Mouse (Mus musculus) forebrain, embryonic 12.5 days (tissue): Measurements from ENCODE around the gene Tmem108. TPM values are rescaled to one million over a fixed set of nuclear protein-coding genes. Genes with fewer than 3 reads are reported as not detected.

Experiments used
- ATAC-seq: fragments of 200-750 bp; cut with Nextera tagmentation; 2 replicates; pipeline ENCODE4 v1.8.0; 2017; ENCODE audit warnings: moderate TSS enrichment; ENCODE audit not compliant: low FRiP score
- H3K27ac ChIP-seq: fragments of 300-500 bp; sonication (generic); 2 replicates; pipeline ENCODE4 v1.5.1; 2016; ENCODE audit warnings: mild to moderate bottlenecking
- H3K27me3 ChIP-seq: fragments of 300-500 bp; sonication (generic); 2 replicates; pipeline ENCODE4 v1.6.1; 2016; ENCODE audit warnings: mild to moderate bottlenecking
- H3K36me3 ChIP-seq: fragments of 300-500 bp; sonication (generic); replicated peaks from 2 replicates; pipeline ENCODE4 v1.6.1; 2016; ENCODE audit warnings: mild to moderate bottlenecking
- H3K4me1 ChIP-seq: fragments of 300-500 bp; sonication (generic); 2 replicates; pipeline ENCODE4 v1.6.1; 2016
- H3K4me2 ChIP-seq: fragments of 300-500 bp; sonication (generic); 2 replicates; pipeline ENCODE4 v1.6.1; 2016; ENCODE audit warnings: mild to moderate bottlenecking, moderate library complexity
- H3K4me3 ChIP-seq: fragments of 300-500 bp; sonication (generic); replicated peaks from 2 replicates; pipeline ENCODE4 v1.5.1; 2016; ENCODE audit warnings: mild to moderate bottlenecking
- H3K9ac ChIP-seq: fragments of 300-500 bp; sonication (generic); 2 replicates; pipeline ENCODE4 v1.6.1; 2016; ENCODE audit warnings: mild to moderate bottlenecking
- H3K9me3 ChIP-seq: fragments of 300-500 bp; sonication (generic); 2 replicates; pipeline ENCODE4 v1.6.1; 2016
- WGBS: fragments of 180-500 bp; shearing (Covaris S2); methylation state at CpG from one replicate; pipeline ENCODE4 v1.1.7; 2016; 5-methylcytosine and 5-hydroxymethylcytosine counted together
- polyA plus RNA-seq: library from polyadenylated mRNA; unstranded; fragments of >200 nt; fragmentation: Nextera tagmentation; extraction: Ambion mirVana; gene quantifications from 2 replicates; pipeline ENCODE4 v1.2.1, GENCODE M21; 2016

Gene Tmem108
- polyA plus RNA-seq, 1 experiment from 2014 or later: 34.5 TPM

GRCm38 (mm10) chr9:103523742-103524403, 237.8 kb downstream of the Tmem108 start:
- peak; percentile 6 for ATAC-seq
- Histone ChIP-seq H3K4me1 (peaks cover 35% of the 10 kb centered on the region), H3K4me2 (peak overlapping the region; percentile 15; the same call in 1 of the 2 replicates), H3K9me3 (no peaks in the 10 kb centered on the region), H3K9ac (0 out of 2 replicates have a peak overlapping the region, but pooled peaks have one; percentile 14), H3K4me3 (no peak overlapping the region), H3K27ac (peak overlapping the region; percentile 76), H3K27me3 (no peaks in the 10 kb centered on the region; the same call in 1 of the 2 replicates), H3K36me3 (no peaks in the 10 kb centered on the region)
- 50% methylated on average over 7 of the region's 7 CpGs for WGBS

- H3K27ac ChIP-seq: 0 out of 2 replicates have a peak overlapping the region, but pooled peaks have one; percentile 50
- WGBS: 63% methylated on average over 6 of the region's 6 CpGs
- H3K27me3 ChIP-seq: no peaks in the 10 kb centered on the region
- no peaks in the 10 kb centered on the region for H3K9me3 ChIP-seq
- no peak overlapping the region for H3K9ac ChIP-seq
- ATAC-seq: no peak
- no peak overlapping the region for H3K4me3 ChIP-seq
- H3K4me2 ChIP-seq: no peak overlapping the region
- H3K4me1 ChIP-seq: peaks cover 35% of the 10 kb centered on the region
- H3K36me3 ChIP-seq: no peaks in the 10 kb centered on the region
Measured at GRCm38 (mm10) chr9:103523008-103523407, 238.6 kb downstream of the Tmem108 start.

- no peaks in the 10 kb centered on the region for H3K36me3 ChIP-seq
- ATAC-seq: no peak
- 42% methylated on average over 2 of the region's 2 CpGs for WGBS
Measured at GRCm38 (mm10) chr9:103513884-103514283, 247.8 kb downstream of the Tmem108 start.

GRCm38 (mm10) chr9:103512257-103512656, 249.4 kb downstream of the Tmem108 start:
- Histone ChIP-seq H3K27ac (no peak overlapping the region), H3K4me1 (peaks cover 10% of the 10 kb centered on the region)
- WGBS: 83% methylated on average over 6 of the region's 6 CpGs

More at GRCm38 (mm10) chr9:103513884-103514283, 247.8 kb downstream of the Tmem108 start:
- peaks cover 9% of the 10 kb centered on the region for H3K4me1 ChIP-seq
- peak overlapping the region; percentile 66 for H3K27ac ChIP-seq
- no peaks in the 10 kb centered on the region for H3K27me3 ChIP-seq
- no peaks in the 10 kb centered on the region for H3K9me3 ChIP-seq
- H3K9ac ChIP-seq: no peak overlapping the region
- no peak overlapping the region for H3K4me3 ChIP-seq
- H3K4me2 ChIP-seq: no peak overlapping the region

GRCm38 (mm10) chr9:103506968-103507584, 254.6 kb downstream of the Tmem108 start:
- Histone ChIP-seq H3K9me3 (no peaks in the 10 kb centered on the region), H3K4me1 (peaks cover 45% of the 10 kb centered on the region), H3K27ac (peak overlapping the region; percentile 62), H3K4me2 (no peak overlapping the region), H3K4me3 (no peak overlapping the region), H3K36me3 (no peaks in the 10 kb centered on the region), H3K27me3 (0 out of 2 replicates have a peak, but pooled peaks cover 2% of the 10 kb centered on the region), H3K9ac (no peak overlapping the region)
- WGBS: 79% methylated on average over 7 of the region's 7 CpGs
- no peak for ATAC-seq

More at GRCm38 (mm10) chr9:103512257-103512656, 249.4 kb downstream of the Tmem108 start:
- no peaks in the 10 kb centered on the region for H3K36me3 ChIP-seq
- H3K4me3 ChIP-seq: no peak overlapping the region
- no peaks in the 10 kb centered on the region for H3K27me3 ChIP-seq
- H3K4me2 ChIP-seq: no peak overlapping the region
- ATAC-seq: no peak
- H3K9me3 ChIP-seq: no peaks in the 10 kb centered on the region
- no peak overlapping the region for H3K9ac ChIP-seq

GRCm38 (mm10) chr9:103505067-103505466, 256.6 kb downstream of the Tmem108 start:
- Histone ChIP-seq H3K36me3 (no peaks in the 10 kb centered on the region), H3K27ac (peak overlapping the region; percentile 84), H3K4me2 (no peak overlapping the region), H3K9me3 (no peaks in the 10 kb centered on the region), H3K9ac (no peak overlapping the region), H3K4me3 (no peak overlapping the region), H3K27me3 (0 out of 2 replicates have a peak, but pooled peaks cover 2% of the 10 kb centered on the region), H3K4me1 (peaks cover 55% of the 10 kb centered on the region)
- 40% methylated on average over 5 of the region's 5 CpGs for WGBS
- peak; percentile 37 for ATAC-seq

- peak; percentile 93 for ATAC-seq
- Histone ChIP-seq H3K4me3 (no peak overlapping the region), H3K36me3 (no peaks in the 10 kb centered on the region), H3K27me3 (0 out of 2 replicates have a peak, but pooled peaks cover 3% of the 10 kb centered on the region), H3K4me1 (peaks cover 58% of the 10 kb centered on the region), H3K27ac (peak overlapping the region; percentile 84), H3K9me3 (no peaks in the 10 kb centered on the region), H3K9ac (no peak overlapping the region), H3K4me2 (no peak overlapping the region)
- WGBS: 12% methylated on average over 1 of the region's 1 CpGs
Measured at GRCm38 (mm10) chr9:103504646-103505045, 257.0 kb downstream of the Tmem108 start.

GRCm38 (mm10) chr9:103503586-103504298, 257.9 kb downstream of the Tmem108 start:
- Histone ChIP-seq H3K4me1 (peaks cover 64% of the 10 kb centered on the region), H3K9ac (no peak overlapping the region), H3K27ac (peak overlapping the region; percentile 84), H3K9me3 (no peaks in the 10 kb centered on the region), H3K36me3 (0 out of 2 replicates have a peak, but pooled peaks cover 2% of the 10 kb centered on the region), H3K27me3 (peaks cover 10% of the 10 kb centered on the region; the same call in 1 of the 2 replicates), H3K4me2 (no peak overlapping the region), H3K4me3 (no peak overlapping the region)
- no peak for ATAC-seq
- 82% methylated on average over 3 of the region's 3 CpGs for WGBS

GRCm38 (mm10) chr9:103502655-103503054, 259.0 kb downstream of the Tmem108 start:
- WGBS: 82% methylated on average over 2 of the region's 2 CpGs
- Histone ChIP-seq H3K27me3 (peaks cover 10% of the 10 kb centered on the region; the same call in 1 of the 2 replicates), H3K36me3 (0 out of 2 replicates have a peak, but pooled peaks cover 6% of the 10 kb centered on the region), H3K9me3 (no peaks in the 10 kb centered on the region), H3K4me2 (no peak overlapping the region), H3K27ac (peak overlapping the region; percentile 82), H3K4me1 (peaks cover 64% of the 10 kb centered on the region), H3K9ac (0 out of 2 replicates have a peak overlapping the region, but pooled peaks have one; percentile 17), H3K4me3 (no peak overlapping the region)
- no peak for ATAC-seq

GRCm38 (mm10) chr9:103501861-103502364, 259.7 kb downstream of the Tmem108 start:
- no peak overlapping the region for H3K4me3 ChIP-seq
- peaks cover 59% of the 10 kb centered on the region for H3K4me1 ChIP-seq
- H3K36me3 ChIP-seq: 0 out of 2 replicates have a peak, but pooled peaks cover 6% of the 10 kb centered on the region
- H3K9me3 ChIP-seq: no peaks in the 10 kb centered on the region
- ATAC-seq: peak; percentile 58
- H3K9ac ChIP-seq: 0 out of 2 replicates have a peak overlapping the region, but pooled peaks have one; percentile 9
- peaks cover 10% of the 10 kb centered on the region; the same call in 1 of the 2 replicates for H3K27me3 ChIP-seq
- peak overlapping the region; percentile 13 for H3K4me2 ChIP-seq
- 15% methylated on average over 14 of the region's 14 CpGs for WGBS
- H3K27ac ChIP-seq: peak overlapping the region; percentile 82

- WGBS: 95% methylated on average over 18 of the region's 18 CpGs
Measured at GRCm38 (mm10) chr9:103499366-103499765, 262.3 kb downstream of the Tmem108 start.

More at GRCm38 (mm10) chr9:103499366-103499765, 262.3 kb downstream of the Tmem108 start:
- Histone ChIP-seq H3K27ac (no peak overlapping the region), H3K36me3 (0 out of 2 replicates have a peak, but pooled peaks cover 6% of the 10 kb centered on the region), H3K4me1 (peaks cover 38% of the 10 kb centered on the region), H3K9me3 (no peaks in the 10 kb centered on the region), H3K4me3 (no peak overlapping the region), H3K9ac (no peak overlapping the region), H3K27me3 (peaks cover 8% of the 10 kb centered on the region; the same call in 1 of the 2 replicates), H3K4me2 (no peak overlapping the region)
- ATAC-seq: no peak
